Mouse (Mus musculus) heart, embryonic 16.5 days (tissue): Measurements from ENCODE around the gene Nck1. TPM values are rescaled to one million over a fixed set of nuclear protein-coding genes. Genes with fewer than 3 reads are reported as not detected.

Experiments used
- ATAC-seq: fragments of 200-750 bp; cut with Nextera tagmentation; replicated peaks from 2 replicates; pipeline ENCODE4 v1.8.0; 2017; ENCODE audit warnings: moderate number of reproducible peaks; ENCODE audit not compliant: insufficient read depth, low FRiP score; ENCODE audit errors: extremely low read depth
- H3K27ac ChIP-seq: fragments of 300-500 bp; sonication (generic); 2 replicates; pipeline ENCODE4 v1.5.1; 2014; ENCODE audit warnings: mild to moderate bottlenecking, low read length, control low read depth, moderate library complexity
- H3K27me3 ChIP-seq: fragments of 300-500 bp; sonication (generic); 2 replicates; pipeline ENCODE4 v1.6.1; 2014; ENCODE audit warnings: low read length, mixed read lengths; ENCODE audit not compliant: control insufficient read depth, insufficient read depth
- H3K36me3 ChIP-seq: fragments of 300-500 bp; sonication (generic); 2 replicates; pipeline ENCODE4 v1.6.1; 2014; ENCODE audit not compliant: control insufficient read depth, insufficient read depth
- H3K4me1 ChIP-seq: fragments of 300-500 bp; sonication (generic); 2 replicates; pipeline ENCODE4 v1.6.1; 2014; ENCODE audit warnings: low read length, mixed read lengths; ENCODE audit not compliant: control insufficient read depth, insufficient read depth
- H3K4me2 ChIP-seq: fragments of 300-500 bp; sonication (generic); 2 replicates; pipeline ENCODE4 v1.6.1; 2014; ENCODE audit warnings: low read depth, mild to moderate bottlenecking, control low read depth, low read length
- H3K4me3 ChIP-seq: fragments of 300-500 bp; sonication (generic); 2 replicates; pipeline ENCODE4 v1.5.1; 2014; ENCODE audit warnings: mild to moderate bottlenecking, control low read depth, low read length
- H3K9ac ChIP-seq: fragments of 300-500 bp; sonication (generic); 2 replicates; pipeline ENCODE4 v1.6.1; 2014; ENCODE audit warnings: low read length, control low read depth
- H3K9me3 ChIP-seq: fragments of 300-500 bp; sonication (generic); replicated peaks from 2 replicates; pipeline ENCODE4 v1.6.1; 2016; ENCODE audit warnings: low read length; ENCODE audit not compliant: control insufficient read depth
- WGBS: fragments of 180-500 bp; shearing (Covaris S2); extraction: QIAGEN DNeasy Blood & Tissue Kit; methylation state at CpG from one replicate; pipeline ENCODE4 v1.1.7; 2014; 5-methylcytosine and 5-hydroxymethylcytosine counted together
- polyA plus RNA-seq: library from polyadenylated mRNA; unstranded; fragments of >200 nt; fragmentation: Nextera tagmentation; extraction: Ambion mirVana; gene quantifications from 2 replicates; pipeline ENCODE4 v1.2.1, GENCODE M21; 2015

Gene Nck1
- polyA plus RNA-seq, 1 experiment from 2014 or later = 66.3 TPM

GRCm38 (mm10) chr9:100546594-100546910 is 618 bp upstream of the Nck1 start:
- peak overlapping the region; percentile 75 for H3K9ac ChIP-seq

GRCm38 (mm10) chr9:100544948-100545714 is 803 bp downstream of the Nck1 start:
- Histone ChIP-seq H3K4me1 (peaks cover 16% of the 10 kb centered on the region), H3K36me3 (peaks cover 12% of the 10 kb centered on the region), H3K4me2 (peak overlapping the region; percentile 84), H3K4me3 (peak overlapping the region; percentile 88), H3K9me3 (peaks cover 9% of the 10 kb centered on the region), H3K9ac (peak overlapping the region; percentile 96), H3K27me3 (no peaks in the 10 kb centered on the region), H3K27ac (peak overlapping the region; percentile 94)
- peak; percentile 56 for ATAC-seq
- under 1% methylated on average over 38 of the region's 38 CpGs for WGBS

More at GRCm38 (mm10) chr9:100546594-100546910, 618 bp upstream of the Nck1 start:
- peaks cover 16% of the 10 kb centered on the region for H3K4me1 ChIP-seq
- H3K36me3 ChIP-seq = peaks cover 14% of the 10 kb centered on the region
- no peaks in the 10 kb centered on the region for H3K27me3 ChIP-seq
- H3K9me3 ChIP-seq = peaks cover 9% of the 10 kb centered on the region
- peak overlapping the region; percentile 87 for H3K4me2 ChIP-seq
- WGBS = 9% methylated on average over 9 of the region's 9 CpGs
- H3K27ac ChIP-seq = peak overlapping the region; percentile 82
- no peak for ATAC-seq
- H3K4me3 ChIP-seq = peak overlapping the region; percentile 88

- Histone ChIP-seq H3K36me3 (no peaks in the 10 kb centered on the region), H3K4me3 (no peak overlapping the region), H3K27ac (no peak overlapping the region), H3K9ac (no peak overlapping the region), H3K9me3 (no peaks in the 10 kb centered on the region), H3K4me2 (no peak overlapping the region), H3K27me3 (no peaks in the 10 kb centered on the region), H3K4me1 (peaks cover 17% of the 10 kb centered on the region)
- ATAC-seq = no peak
- WGBS = 80% methylated on average over 2 of the region's 2 CpGs
These were observed 10.2 kb downstream of the Nck1 start for GRCm38 (mm10) chr9:100535618-100536262.

- H3K36me3 ChIP-seq = no peaks in the 10 kb centered on the region
- 67% methylated on average over 3 of the region's 3 CpGs for WGBS
- ATAC-seq = no peak
- H3K4me2 ChIP-seq = no peak overlapping the region
- no peak overlapping the region for H3K27ac ChIP-seq
- no peak overlapping the region for H3K9ac ChIP-seq
- H3K4me3 ChIP-seq = no peak overlapping the region
- H3K9me3 ChIP-seq = no peaks in the 10 kb centered on the region
- no peaks in the 10 kb centered on the region for H3K27me3 ChIP-seq
- H3K4me1 ChIP-seq = peaks cover 17% of the 10 kb centered on the region
These were observed 11.2 kb downstream of the Nck1 start for GRCm38 (mm10) chr9:100534686-100535085.

- Histone ChIP-seq H3K9me3 (peaks cover 7% of the 10 kb centered on the region), H3K9ac (no peak overlapping the region), H3K27me3 (no peaks in the 10 kb centered on the region), H3K4me3 (no peak overlapping the region), H3K27ac (no peak overlapping the region), H3K36me3 (no peaks in the 10 kb centered on the region; the same call in 1 of the 2 replicates), H3K4me2 (no peak overlapping the region), H3K4me1 (peaks cover 17% of the 10 kb centered on the region)
- 53% methylated on average over 3 of the region's 3 CpGs for WGBS
- ATAC-seq = no peak
These were observed 13.0 kb downstream of the Nck1 start for GRCm38 (mm10) chr9:100532847-100533505.

GRCm38 (mm10) chr9:100531296-100531695 is 14.6 kb downstream of the Nck1 start:
- H3K9me3 ChIP-seq = peaks cover 7% of the 10 kb centered on the region
- no peak overlapping the region for H3K4me3 ChIP-seq
- ATAC-seq = no peak
- H3K4me1 ChIP-seq = peaks cover 14% of the 10 kb centered on the region
- H3K27me3 ChIP-seq = no peaks in the 10 kb centered on the region
- no peak overlapping the region for H3K9ac ChIP-seq
- no peak overlapping the region for H3K27ac ChIP-seq
- 74% methylated on average over 1 of the region's 1 CpGs for WGBS
- H3K4me2 ChIP-seq = no peak overlapping the region
- H3K36me3 ChIP-seq = no peaks in the 10 kb centered on the region; the same call in 1 of the 2 replicates

- Histone ChIP-seq H3K36me3 (no peaks in the 10 kb centered on the region; the same call in 1 of the 2 replicates), H3K27ac (no peak overlapping the region), H3K27me3 (no peaks in the 10 kb centered on the region), H3K9ac (no peak overlapping the region), H3K9me3 (peaks cover 7% of the 10 kb centered on the region), H3K4me2 (no peak overlapping the region), H3K4me3 (no peak overlapping the region), H3K4me1 (peaks cover 13% of the 10 kb centered on the region)
- 76% methylated on average over 2 of the region's 2 CpGs for WGBS
- no peak for ATAC-seq
These were observed 20.7 kb downstream of the Nck1 start for GRCm38 (mm10) chr9:100525225-100525624.

GRCm38 (mm10) chr9:100522029-100522428 is 23.9 kb downstream of the Nck1 start:
- no peak overlapping the region for H3K4me3 ChIP-seq
- 53% methylated on average over 2 of the region's 2 CpGs for WGBS

GRCm38 (mm10) chr9:100520586-100520985 is 25.3 kb downstream of the Nck1 start:
- Histone ChIP-seq H3K27ac (peak overlapping the region; percentile 31), H3K9me3 (no peaks in the 10 kb centered on the region), H3K4me2 (no peak overlapping the region), H3K36me3 (no peaks in the 10 kb centered on the region), H3K4me3 (no peak overlapping the region), H3K9ac (no peak overlapping the region), H3K4me1 (peaks cover 13% of the 10 kb centered on the region), H3K27me3 (no peaks in the 10 kb centered on the region)
- ATAC-seq = 0 out of 2 replicates have a peak, but pooled peaks have one; percentile 37
- WGBS = 4% methylated on average over 2 of the region's 2 CpGs

More at GRCm38 (mm10) chr9:100522029-100522428, 23.9 kb downstream of the Nck1 start:
- H3K27ac ChIP-seq = no peak overlapping the region
- no peaks in the 10 kb centered on the region for H3K27me3 ChIP-seq
- H3K4me1 ChIP-seq = peaks cover 13% of the 10 kb centered on the region
- H3K9ac ChIP-seq = no peak overlapping the region
- ATAC-seq = 0 out of 2 replicates have a peak, but pooled peaks have one; percentile 18
- H3K36me3 ChIP-seq = no peaks in the 10 kb centered on the region
- H3K4me2 ChIP-seq = no peak overlapping the region
- H3K9me3 ChIP-seq = no peaks in the 10 kb centered on the region
